Mouse (Mus musculus) heart, postnatal 0 days (tissue): ENCODE measurements around the gene Kif19a.

Experiments
- CTCF ChIP-seq: IDR thresholded peaks from 2 replicates; pipeline ENCODE4 v1.5.1; 2016; ENCODE audit warnings: antibody characterized with exemption, control low read depth, low read depth
- EP300 ChIP-seq: IDR thresholded peaks from 2 replicates; pipeline ENCODE4 v1.6.1; 2016; ENCODE audit warnings: antibody characterized with exemption, low read depth

- TF ChIP-seq CTCF: no peak
- TF ChIP-seq EP300: no peak
Measured at GRCm38 (mm10) chr11:114797176-114797575, 32.0 kb downstream of the Kif19a start.
